Mouse (Mus musculus) limb, embryonic 13.5 days (tissue): ENCODE measurements around the gene Clasrp. TPM values are rescaled to one million over a fixed set of nuclear protein-coding genes. Genes with fewer than 3 reads are reported as not detected.
A peak's percentile ranks its signal among the peaks of the same experiment; 100 is the strongest.

ENCODE experiments used
- ATAC-seq: fragments of 200-750 bp; cut with Nextera tagmentation; 2 replicates; pipeline ENCODE4 v1.8.0; 2017; ENCODE audit warnings: low read depth, moderate number of reproducible peaks, moderate TSS enrichment; ENCODE audit not compliant: low FRiP score
- H3K27ac ChIP-seq: fragments of 300-500 bp; sonication (generic); 2 replicates; pipeline ENCODE4 v1.5.1; 2015; ENCODE audit warnings: inconsistent platforms, mild to moderate bottlenecking, moderate library complexity
- H3K27me3 ChIP-seq: fragments of 300-500 bp; sonication (generic); 2 replicates; pipeline ENCODE4 v1.6.1; 2015; ENCODE audit warnings: mild to moderate bottlenecking, inconsistent platforms
- H3K36me3 ChIP-seq: fragments of 300-500 bp; sonication (generic); 2 replicates; pipeline ENCODE4 v1.6.1; 2015; ENCODE audit warnings: inconsistent platforms, mild to moderate bottlenecking, moderate library complexity
- H3K4me1 ChIP-seq: fragments of 300-500 bp; sonication (generic); 2 replicates; pipeline ENCODE4 v1.6.1; 2015; ENCODE audit warnings: inconsistent platforms
- H3K4me2 ChIP-seq: fragments of 300-500 bp; sonication (generic); replicated peaks from 2 replicates; pipeline ENCODE4 v1.6.1; 2015; ENCODE audit warnings: inconsistent platforms, mild to moderate bottlenecking, moderate library complexity
- H3K4me3 ChIP-seq: fragments of 300-500 bp; sonication (generic); 2 replicates; pipeline ENCODE4 v1.5.1; 2015; ENCODE audit warnings: moderate library complexity, mild to moderate bottlenecking, inconsistent platforms
- H3K9ac ChIP-seq: fragments of 300-500 bp; sonication (generic); 2 replicates; pipeline ENCODE4 v1.6.1; 2015; ENCODE audit warnings: mild to moderate bottlenecking, inconsistent platforms
- H3K9me3 ChIP-seq: fragments of 300-500 bp; sonication (generic); 2 replicates; pipeline ENCODE4 v1.6.1; 2016; ENCODE audit warnings: inconsistent platforms
- WGBS: fragments of 180-500 bp; shearing (Covaris S2); methylation state at CpG from one replicate; pipeline ENCODE4 v1.1.7; 2015; 5-methylcytosine and 5-hydroxymethylcytosine counted together
- polyA plus RNA-seq: library from polyadenylated mRNA; unstranded; fragments of >200 nt; fragmentation: Nextera tagmentation; extraction: Ambion mirVana; gene quantifications from 2 replicates; pipeline ENCODE4 v1.2.1, GENCODE M21; 2015

The Clasrp gene
- polyA plus RNA-seq, 1 experiment from 2014 or later: 64.6 TPM

GRCm38 (mm10) chr7:19560491-19561260 lies 43.6 kb downstream of the Clasrp start:
- H3K4me3 ChIP-seq: peak overlapping the region; percentile 99
- peak overlapping the region; percentile 98 for H3K9ac ChIP-seq
- H3K4me1 ChIP-seq: peaks cover 50% of the 10 kb centered on the region
- peak overlapping the region; percentile 99 for H3K4me2 ChIP-seq
- no peak overlapping the region for H3K27ac ChIP-seq
- H3K36me3 ChIP-seq: peaks cover 41% of the 10 kb centered on the region
- no peak for ATAC-seq
- no peaks in the 10 kb centered on the region for H3K9me3 ChIP-seq
- no peaks in the 10 kb centered on the region for H3K27me3 ChIP-seq
- WGBS: 21% methylated on average over 11 of the region's 11 CpGs

- 52% methylated on average over 2 of the region's 2 CpGs for WGBS
- Histone ChIP-seq H3K27me3 (no peaks in the 10 kb centered on the region), H3K4me3 (0 out of 2 replicates have a peak overlapping the region, but pooled peaks have one; percentile 99), H3K27ac (no peak overlapping the region), H3K9me3 (no peaks in the 10 kb centered on the region), H3K36me3 (peaks cover 37% of the 10 kb centered on the region), H3K4me1 (peaks cover 50% of the 10 kb centered on the region), H3K4me2 (peak overlapping the region; percentile 99), H3K9ac (peak overlapping the region; percentile 5; the same call in 1 of the 2 replicates)
- ATAC-seq: no peak
Observed at GRCm38 (mm10) chr7:19558965-19559364, 45.3 kb downstream of the Clasrp start.

DNA sequence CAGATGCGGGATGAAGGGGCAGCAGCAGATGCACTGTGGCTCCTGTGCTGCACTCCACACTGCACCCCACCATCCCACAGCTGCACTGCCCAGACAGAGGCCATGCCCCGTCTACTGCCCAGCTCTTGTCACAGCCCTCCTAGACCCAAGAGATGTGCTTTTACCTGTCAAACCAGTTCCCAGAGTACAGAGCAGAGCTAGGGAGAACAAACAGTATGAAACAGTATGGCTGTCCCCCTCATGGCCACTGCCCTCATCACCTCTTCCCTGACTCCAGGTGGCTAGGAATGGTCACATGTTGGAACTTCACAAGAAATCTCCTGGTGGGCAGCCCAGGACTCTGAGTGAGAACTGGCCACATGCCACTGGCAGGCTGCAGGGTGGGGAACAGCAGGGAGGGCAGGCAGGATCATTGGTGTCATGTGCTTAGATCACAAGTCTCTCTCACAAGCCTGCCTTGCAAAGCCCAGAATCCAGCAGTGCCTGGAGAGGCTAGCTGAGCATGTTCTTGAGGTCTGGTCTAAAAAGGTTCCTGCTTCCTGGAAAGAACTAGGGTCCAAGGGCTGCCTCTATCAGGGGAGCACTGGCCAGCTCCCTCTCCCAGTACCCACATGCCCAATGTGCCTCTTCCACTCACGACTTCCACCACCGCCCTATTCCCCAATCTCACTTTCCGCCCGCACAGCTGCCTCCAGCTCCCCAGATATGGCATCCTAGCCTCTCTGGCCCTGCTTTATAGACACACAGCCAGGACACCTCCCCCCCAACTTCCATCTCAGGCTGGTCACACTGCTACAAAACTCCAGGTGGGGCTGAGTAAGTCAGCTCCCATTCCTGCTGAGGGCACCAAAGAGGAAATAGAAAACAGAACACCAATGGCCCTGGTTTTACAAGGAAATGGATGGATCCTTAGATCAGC lies 46.0 kb downstream of the Clasrp start:
- no peak for ATAC-seq
- Histone ChIP-seq H3K4me3 (no peak overlapping the region), H3K9me3 (no peaks in the 10 kb centered on the region), H3K4me2 (peak overlapping the region; percentile 99; the same call in 1 of the 2 replicates), H3K9ac (peak overlapping the region; percentile 5), H3K27me3 (no peaks in the 10 kb centered on the region), H3K27ac (no peak overlapping the region), H3K4me1 (peaks cover 44% of the 10 kb centered on the region), H3K36me3 (peaks cover 40% of the 10 kb centered on the region)
- WGBS: 90% methylated on average over 6 of the region's 6 CpGs

- peaks cover 51% of the 10 kb centered on the region for H3K36me3 ChIP-seq
- H3K27me3 ChIP-seq: no peaks in the 10 kb centered on the region
- 98% methylated on average over 2 of the region's 2 CpGs for WGBS
- H3K4me1 ChIP-seq: peaks cover 38% of the 10 kb centered on the region
- H3K4me3 ChIP-seq: no peak overlapping the region
- H3K9ac ChIP-seq: peak overlapping the region; percentile 5; the same call in 1 of the 2 replicates
- ATAC-seq: no peak
- H3K9me3 ChIP-seq: no peaks in the 10 kb centered on the region
- H3K27ac ChIP-seq: no peak overlapping the region
- H3K4me2 ChIP-seq: no peak overlapping the region
Observed at GRCm38 (mm10) chr7:19557086-19557485, 47.2 kb downstream of the Clasrp start.

DNA sequence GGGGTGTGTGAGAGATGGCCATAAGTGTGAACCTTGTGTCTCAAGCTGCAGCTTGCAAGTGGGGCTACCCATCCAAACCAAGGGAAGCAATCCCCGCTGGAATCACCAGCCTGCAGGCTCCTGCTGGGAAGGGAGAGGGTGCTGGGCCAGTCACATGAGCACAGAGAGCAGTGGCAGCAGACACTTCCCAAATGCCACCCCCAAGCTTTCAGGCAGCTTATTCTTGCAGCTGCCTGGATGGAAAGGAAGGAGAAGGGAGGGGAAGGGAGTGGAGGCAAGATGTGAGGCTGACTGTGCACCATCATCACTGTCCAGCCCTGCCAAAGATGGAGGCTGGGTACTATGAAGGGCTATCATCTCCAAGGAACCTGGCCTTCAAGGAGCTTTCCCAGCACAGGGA lies 50.1 kb downstream of the Clasrp start:
- no peak for ATAC-seq
- Histone ChIP-seq H3K36me3 (peaks cover 56% of the 10 kb centered on the region), H3K27me3 (no peaks in the 10 kb centered on the region)

DNA sequence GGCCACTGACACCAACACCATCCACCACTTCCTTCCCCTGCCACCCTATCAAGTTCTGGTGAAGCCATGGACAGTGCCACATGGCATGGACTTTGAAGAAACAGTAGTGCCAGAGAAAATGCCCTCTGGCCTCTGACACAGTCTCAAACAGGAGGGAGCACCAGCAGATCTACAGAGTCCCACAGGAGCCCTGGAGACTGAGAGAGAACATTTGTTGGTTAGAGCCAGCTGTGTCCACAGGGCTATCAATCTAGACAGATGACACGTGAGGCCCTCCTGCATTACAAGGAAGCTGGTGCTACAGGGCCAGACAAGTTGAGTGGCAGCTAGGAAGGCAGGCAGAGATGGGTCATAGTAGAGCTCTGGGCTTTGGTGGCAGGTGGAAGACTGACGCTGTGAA lies 51.8 kb downstream of the Clasrp start:
- ATAC-seq: peak; percentile 30; the same call in 1 of the 2 replicates
- Histone ChIP-seq H3K4me2 (no peak overlapping the region), H3K27me3 (no peaks in the 10 kb centered on the region), H3K4me1 (no peaks in the 10 kb centered on the region; the same call in 1 of the 2 replicates), H3K9me3 (no peaks in the 10 kb centered on the region), H3K4me3 (no peak overlapping the region), H3K36me3 (peaks cover 47% of the 10 kb centered on the region), H3K27ac (no peak overlapping the region; the same call in 1 of the 2 replicates), H3K9ac (peak overlapping the region; percentile 25; the same call in 1 of the 2 replicates)
- 60% methylated on average over 2 of the region's 2 CpGs for WGBS

More for the DNA sequence above, 50.1 kb downstream of the Clasrp start:
- Histone ChIP-seq H3K4me3 (no peak overlapping the region), H3K4me2 (no peak overlapping the region), H3K4me1 (peaks cover 17% of the 10 kb centered on the region), H3K27ac (no peak overlapping the region), H3K9me3 (no peaks in the 10 kb centered on the region), H3K9ac (no peak overlapping the region)
- WGBS: 75% methylated on average over 1 of the region's 1 CpGs

- Histone ChIP-seq H3K9ac (0 out of 2 replicates have a peak overlapping the region, but pooled peaks have one; percentile 25), H3K36me3 (peaks cover 43% of the 10 kb centered on the region), H3K4me2 (no peak overlapping the region), H3K27me3 (no peaks in the 10 kb centered on the region), H3K27ac (no peak overlapping the region), H3K4me3 (no peak overlapping the region), H3K4me1 (peaks cover 2% of the 10 kb centered on the region; the same call in 1 of the 2 replicates), H3K9me3 (no peaks in the 10 kb centered on the region)
- ATAC-seq: no peak
- WGBS: 60% methylated on average over 5 of the region's 5 CpGs
Observed at GRCm38 (mm10) chr7:19551634-19552033, 52.7 kb downstream of the Clasrp start.

- 84% methylated on average over 10 of the region's 10 CpGs for WGBS
- Histone ChIP-seq H3K9me3 (no peaks in the 10 kb centered on the region), H3K27ac (no peak overlapping the region), H3K27me3 (no peaks in the 10 kb centered on the region), H3K36me3 (peaks cover 28% of the 10 kb centered on the region), H3K4me1 (peaks cover 13% of the 10 kb centered on the region), H3K4me3 (no peak overlapping the region), H3K9ac (no peak overlapping the region), H3K4me2 (no peak overlapping the region)
- no peak for ATAC-seq
Observed at GRCm38 (mm10) chr7:19549394-19549793, 54.9 kb downstream of the Clasrp start.

DNA sequence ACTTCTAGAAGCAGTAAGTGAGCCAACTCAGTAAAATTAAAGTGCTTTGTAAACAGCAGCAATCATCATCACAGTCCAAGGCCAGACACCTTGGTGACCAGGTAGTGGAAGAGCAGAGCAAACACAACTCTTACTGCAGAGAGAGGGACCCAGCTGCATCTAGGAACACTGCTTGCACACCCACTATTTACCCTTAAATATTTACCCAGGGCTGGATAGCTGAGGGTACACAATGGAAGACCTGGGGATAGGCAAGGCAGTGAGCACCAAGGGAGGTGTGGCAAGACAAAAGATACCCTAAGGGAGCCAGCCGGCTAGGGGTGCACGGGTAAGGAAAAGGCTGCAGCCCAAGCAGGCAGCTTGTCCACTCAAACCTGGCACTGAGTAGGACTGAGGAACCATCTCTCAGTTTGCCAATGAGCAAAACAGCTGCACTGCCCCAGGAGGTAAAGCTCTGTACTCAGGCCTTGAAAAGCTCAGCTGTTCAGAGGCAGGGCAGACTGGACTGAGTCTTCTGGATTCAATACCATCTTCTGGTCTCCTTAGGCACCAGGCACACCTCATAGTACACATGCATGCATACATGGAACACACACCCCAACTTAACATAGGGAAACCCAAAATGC lies 56.8 kb downstream of the Clasrp start:
- Histone ChIP-seq H3K9me3 (no peaks in the 10 kb centered on the region), H3K4me3 (no peak overlapping the region), H3K9ac (no peak overlapping the region), H3K27ac (no peak overlapping the region), H3K4me2 (no peak overlapping the region), H3K36me3 (peaks cover 9% of the 10 kb centered on the region), H3K27me3 (no peaks in the 10 kb centered on the region), H3K4me1 (peaks cover 23% of the 10 kb centered on the region)
- WGBS: 87% methylated on average over 2 of the region's 2 CpGs
- ATAC-seq: no peak

GRCm38 (mm10) chr7:19546007-19546406 lies 58.3 kb downstream of the Clasrp start:
- H3K9me3 ChIP-seq: no peaks in the 10 kb centered on the region
- H3K4me3 ChIP-seq: no peak overlapping the region
- no peak overlapping the region for H3K9ac ChIP-seq
- peaks cover 30% of the 10 kb centered on the region for H3K4me1 ChIP-seq
- 0 out of 2 replicates have a peak, but pooled peaks have one; percentile 35 for ATAC-seq
- no peaks in the 10 kb centered on the region for H3K36me3 ChIP-seq
- H3K27ac ChIP-seq: no peak overlapping the region
- no peaks in the 10 kb centered on the region for H3K27me3 ChIP-seq
- H3K4me2 ChIP-seq: no peak overlapping the region
- WGBS: 57% methylated on average over 3 of the region's 3 CpGs

GRCm38 (mm10) chr7:19543584-19543983 lies 60.7 kb downstream of the Clasrp start:
- ATAC-seq: no peak
- 49% methylated on average over 6 of the region's 6 CpGs for WGBS
- H3K4me1 ChIP-seq: peaks cover 30% of the 10 kb centered on the region

More at GRCm38 (mm10) chr7:19543584-19543983, 60.7 kb downstream of the Clasrp start:
- H3K4me3 ChIP-seq: no peak overlapping the region
- no peak overlapping the region for H3K27ac ChIP-seq
- no peaks in the 10 kb centered on the region for H3K36me3 ChIP-seq
- H3K27me3 ChIP-seq: no peaks in the 10 kb centered on the region
- H3K9me3 ChIP-seq: no peaks in the 10 kb centered on the region
- H3K4me2 ChIP-seq: no peak overlapping the region
- H3K9ac ChIP-seq: no peak overlapping the region
